Mouse (Mus musculus) monocyte, adult 5-6 weeks (primary cell): ENCODE measurements around the gene Gar1. TPM values are rescaled to one million over a fixed set of nuclear protein-coding genes. Genes with fewer than 3 reads are reported as not detected.

ENCODE experiments used
- ATAC-seq: fragments of 153-309, 156-312 bp; replicated peaks from 2 replicates; pipeline ENCODE4 v1.8.0; 2017; ENCODE audit warnings: mild to moderate bottlenecking; ENCODE audit not compliant: low TSS enrichment, insufficient number of reproducible peaks, severe bottlenecking, poor library complexity, low FRiP score
- total RNA-seq: library from RNA; stranded (forward); fragments of 200-1000, 200-491, 200-594 nt; gene quantifications from 3 replicates; pipeline ENCODE4 v1.2.3, GENCODE M21; 2017

Gene Gar1
- total RNA-seq: 5.0 to 8.2 TPM (median 5.2 TPM) in 3 replicates

GRCm38 (mm10) chr3:129831035-129831568, at the start of gene Gar1:
Gene Gar1, minus strand, starts transcription at chr3:129831396.
- peak; percentile 93 for ATAC-seq

- ATAC-seq: no peak
Measured at GRCm38 (mm10) chr3:129879913-129880312, 48.7 kb upstream of the Gar1 start.

GRCm38 (mm10) chr3:129879131-129879757, 48.0 kb upstream of the Gar1 start:
- ATAC-seq: 0 out of 2 replicates have a peak, but pooled peaks have one; percentile 7

GRCm38 (mm10) chr3:129878405-129879021, 47.3 kb upstream of the Gar1 start, which contains the start of gene Pla2g12a:
Gene Pla2g12a, plus strand, starts transcription at chr3:129878606.
- ATAC-seq: peak; percentile 45; the same call in 1 of the 2 replicates

- ATAC-seq: no peak
Measured at GRCm38 (mm10) chr3:129877327-129877726, 46.1 kb upstream of the Gar1 start.

GRCm38 (mm10) chr3:129863698-129864097, 32.5 kb upstream of the Gar1 start:
- ATAC-seq: 0 out of 2 replicates have a peak, but pooled peaks have one; percentile 40

- no peak for ATAC-seq
Measured at GRCm38 (mm10) chr3:129862592-129862991, 31.4 kb upstream of the Gar1 start.

GRCm38 (mm10) chr3:129846846-129847245, 15.7 kb upstream of the Gar1 start:
- ATAC-seq: no peak

- no peak for ATAC-seq
Measured at GRCm38 (mm10) chr3:129845868-129846267, 14.7 kb upstream of the Gar1 start.

- ATAC-seq: no peak
Measured at GRCm38 (mm10) chr3:129838017-129838416, 6.8 kb upstream of the Gar1 start.

- ATAC-seq: no peak
Measured at GRCm38 (mm10) chr3:129836965-129837364, 5.8 kb upstream of the Gar1 start.

- ATAC-seq: no peak
Measured at GRCm38 (mm10) chr3:129836051-129836697, 5.0 kb upstream of the Gar1 start.

GRCm38 (mm10) chr3:129835388-129835934, 4.3 kb upstream of the Gar1 start, which contains the start of gene Cfi:
Gene Cfi, plus strand, starts transcription at chr3:129835884.
- no peak for ATAC-seq

- no peak; the same call in 1 of the 2 replicates for ATAC-seq
Measured at GRCm38 (mm10) chr3:129830626-129831025, 570 bp downstream of the Gar1 start.

GRCm38 (mm10) chr3:129827691-129828090, 3.5 kb downstream of the Gar1 start:
- no peak for ATAC-seq

- no peak for ATAC-seq
Measured at GRCm38 (mm10) chr3:129826691-129827090, 4.5 kb downstream of the Gar1 start.

GRCm38 (mm10) chr3:129824891-129825290, 6.3 kb downstream of the Gar1 start:
- no peak for ATAC-seq

GRCm38 (mm10) chr3:129824146-129824545, 7.0 kb downstream of the Gar1 start:
- ATAC-seq: no peak

- no peak for ATAC-seq
Measured at GRCm38 (mm10) chr3:129823293-129823692, 7.9 kb downstream of the Gar1 start.
